Comparison of ENCODE assay signal across 8 mouse cellular contexts in genomic region chr5:106926369-106926686, GRCm38 (mm10). TPM values are rescaled to one million over a fixed set of nuclear protein-coding genes. Genes with fewer than 3 reads are reported as not detected.
DNase-seq lines count a peak whose midpoint lies in the region; ATAC-seq and TF ChIP-seq lines count a peak whose summit lies in the region.
"Had no signal": no experiment of that assay in that cellular context is flagged by ENCODE, and none has a peak within 500 bp of the region (broad histone marks: within the 10 kb centered on the region; RNA-seq: fewer than 3 reads in every experiment).

No protein-coding gene starts in this region.

- H3K9me3 ChIP-seq in intestine, embryonic 14.5 days (ENCODE audit: control insufficient read depth, low read length) = no peaks in the 10 kb centered on the region
- H3K9me3 ChIP-seq in neural tube, embryonic 13.5 days = no peaks in the 10 kb centered on the region

- 30% methylated on average over 4 of the region's 4 CpGs for WGBS in intestine, embryonic 14.5 days
- 19% methylated on average over 4 of the region's 4 CpGs for WGBS in neural tube, embryonic 13.5 days

- peak; percentile 12 for DNase-seq in layer of hippocampus, adult 9-10 months (ENCODE audit: low spot score)
- DNase-seq in layer of hippocampus, postnatal 36 days = no peak
- no peak for DNase-seq in intestine, embryonic 14.5 days (ENCODE audit: low spot score)
- no peak for DNase-seq in frontal cortex, postnatal 14 days (ENCODE audit: low spot score in 2 of 2)

- H3K4me1 ChIP-seq in embryonic fibroblast, embryonic 13.5 days (ENCODE audit: control insufficient read depth, insufficient read depth, low read length) = no peaks in the 10 kb centered on the region
- no peaks in the 10 kb centered on the region for H3K4me1 ChIP-seq in intestine, embryonic 14.5 days (replicated peaks; ENCODE audit: control insufficient read depth, insufficient read depth, low read length)
- H3K4me1 ChIP-seq in neural tube, embryonic 13.5 days (replicated peaks) = peaks cover 11% of the 10 kb centered on the region; the same call in 1 of the 2 replicates

- peak; percentile 40; the same call in 1 of the 2 replicates for ATAC-seq in intestine, embryonic 14.5 days (replicated peaks; ENCODE audit: low FRiP score, low TSS enrichment, low read depth)
- no peak for ATAC-seq in neural tube, embryonic 13.5 days (ENCODE audit: low read depth)
- no peak for ATAC-seq in granulocyte monocyte progenitor cell, adult 5-6 weeks (replicated peaks; ENCODE audit: poor library complexity, severe bottlenecking)

- H3K4me3 ChIP-seq in embryonic fibroblast, embryonic 13.5 days (ENCODE audit: insufficient read depth, low read length) = peak overlapping the region; percentile 53; the same call in 1 of the 2 replicates
- peak overlapping the region; percentile 52 for H3K4me3 ChIP-seq in intestine, embryonic 14.5 days (ENCODE audit: low read depth, low read length)
- H3K4me3 ChIP-seq in neural tube, embryonic 13.5 days = peak overlapping the region; percentile 53

- no peak overlapping the region for H3K27ac ChIP-seq in embryonic fibroblast, embryonic 13.5 days (ENCODE audit: insufficient read depth, low read length)
- peak overlapping the region; percentile 33; the same call in 1 of the 2 replicates for H3K27ac ChIP-seq in intestine, embryonic 14.5 days (ENCODE audit: low read depth)
- H3K27ac ChIP-seq in neural tube, embryonic 13.5 days (replicated peaks) = peak overlapping the region; percentile 89
- H3K27ac ChIP-seq: heart, adult 2 months had no signal

- H3K4me2 ChIP-seq in intestine, embryonic 14.5 days (ENCODE audit: low read length) = peak overlapping the region; percentile 76
- H3K4me2 ChIP-seq in neural tube, embryonic 13.5 days = peak overlapping the region; percentile 61

- H3K36me3 ChIP-seq in intestine, embryonic 14.5 days (ENCODE audit: control insufficient read depth, insufficient read depth, low read length) = no peaks in the 10 kb centered on the region
- 0 out of 2 replicates have a peak, but pooled peaks cover 2% of the 10 kb centered on the region for H3K36me3 ChIP-seq in neural tube, embryonic 13.5 days

- TF ChIP-seq POLR2A in embryonic fibroblast, embryonic 13.5 days (IDR thresholded peaks at IDR 0.05; ENCODE audit: low read depth, low read length) = no peak

- no peak for TF ChIP-seq CTCF in embryonic fibroblast, embryonic 13.5 days (IDR thresholded peaks at IDR 0.05; ENCODE audit: borderline replicate concordance, insufficient read depth, low read length)

- H3K27me3 ChIP-seq in intestine, embryonic 14.5 days (replicated peaks; ENCODE audit: control insufficient read depth, insufficient read depth, low read length) = no peaks in the 10 kb centered on the region
- H3K27me3 ChIP-seq in neural tube, embryonic 13.5 days = no peaks in the 10 kb centered on the region

- H3K9ac ChIP-seq in intestine, embryonic 14.5 days (ENCODE audit: low read length) = peak overlapping the region; percentile 62
- peak overlapping the region; percentile 83 for H3K9ac ChIP-seq in neural tube, embryonic 13.5 days

RNA-seq across cellular contexts. Expression of gene Hfm1, which starts 0.2 kb away (rescaled TPM):
- total RNA-seq in layer of hippocampus, postnatal 36 days (2021) = 1 to 10 TPM; 1.7 to 2.0 TPM
- polyA plus RNA-seq in embryonic fibroblast, embryonic 13.5 days (2011; ENCODE audit: insufficient read length, low read depth, missing spikeins) = not detected in 2 replicates
- polyA plus RNA-seq in intestine, embryonic 14.5 days (2014; fragmentation: Nextera tagmentation; extraction: Ambion mirVana) = 1.4 and 1.5 TPM in 2 replicates
- polyA plus RNA-seq in neural tube, embryonic 13.5 days (2015; fragmentation: Nextera tagmentation; extraction: Ambion mirVana) = 6.8 and 7.3 TPM in 2 replicates
- total RNA-seq in granulocyte monocyte progenitor cell, adult 5-6 weeks (2014; fragmentation: Nextera tagmentation) = not detected in 2 replicates
- total RNA-seq in granulocyte monocyte progenitor cell, adult 5-6 weeks (2017) = not detected in 2 replicates
- total RNA-seq: heart, adult 2 months had no signal
- polyA plus RNA-seq: heart, adult 2 months had no signal

RNA-seq across cellular contexts. Expression of gene Cdc7, which starts 37.8 kb away (rescaled TPM):
- total RNA-seq in layer of hippocampus, postnatal 36 days (2021) = 10 to 100 TPM; 16.4 to 21.1 TPM
- polyA plus RNA-seq in embryonic fibroblast, embryonic 13.5 days (2011; ENCODE audit: insufficient read length, low read depth, missing spikeins) = 10.3 and 17.1 TPM in 2 replicates
- 49.8 and 59.8 TPM in 2 replicates for polyA plus RNA-seq in intestine, embryonic 14.5 days (2014; fragmentation: Nextera tagmentation; extraction: Ambion mirVana)
- polyA plus RNA-seq in neural tube, embryonic 13.5 days (2015; fragmentation: Nextera tagmentation; extraction: Ambion mirVana) = 37.9 and 40.5 TPM in 2 replicates
- total RNA-seq in granulocyte monocyte progenitor cell, adult 5-6 weeks (2014; fragmentation: Nextera tagmentation) = 34.6 and 38.1 TPM in 2 replicates
- 25.3 and 38.7 TPM in 2 replicates for total RNA-seq in granulocyte monocyte progenitor cell, adult 5-6 weeks (2017)
